Mouse (Mus musculus): ENCODE results near the gene Lgr5.

Lgr5 gene

GRCm38 (mm10) chr10:115570577-115570976, 17.0 kb downstream of the Lgr5 start:
- DNase-seq = no peak

DNA sequence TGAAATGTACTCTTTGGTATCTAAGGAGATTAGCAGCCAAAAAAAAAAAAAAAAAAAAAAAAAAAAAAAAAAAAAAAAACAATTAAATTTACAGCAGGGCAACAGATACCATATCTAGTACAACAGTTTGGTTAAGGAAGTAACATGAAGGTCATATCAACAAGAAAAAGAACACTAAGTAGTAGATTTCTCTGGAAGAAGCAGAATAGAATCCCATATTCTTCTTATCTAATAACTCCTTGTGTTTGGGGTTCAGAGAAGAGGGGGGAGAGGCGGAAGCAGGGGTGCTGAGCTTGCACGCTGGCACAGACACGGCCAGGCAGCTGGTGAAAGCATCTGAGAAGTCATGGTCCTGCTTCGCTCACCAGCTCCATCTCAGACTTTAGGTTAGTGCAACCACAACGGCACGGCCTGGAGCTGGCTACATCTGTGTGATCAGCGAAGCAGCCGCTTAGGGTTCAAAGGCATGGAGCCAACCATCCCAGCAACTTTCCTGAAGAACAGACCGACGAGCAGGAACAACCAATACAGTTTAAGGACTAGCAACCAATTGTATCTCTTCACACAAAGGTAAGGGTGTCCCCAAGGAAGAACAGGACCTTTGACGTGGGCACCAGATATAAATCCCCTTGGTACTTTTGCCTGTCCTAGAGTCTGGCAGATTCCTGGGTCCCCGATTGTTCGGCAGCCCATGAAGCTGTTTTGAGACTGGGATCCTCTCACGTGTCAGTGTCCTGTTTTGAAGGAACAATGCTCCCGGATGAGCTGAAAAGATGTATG, 17.7 kb downstream of the Lgr5 start, which contains the start of gene A930009A15Rik:
Gene A930009A15Rik (plus strand): TSS at position 275 of the 780 bp plus-strand sequence.
- no peak for DNase-seq

GRCm38 (mm10) chr10:115563961-115564360, 23.6 kb downstream of the Lgr5 start:
- no peak for DNase-seq

DNA sequence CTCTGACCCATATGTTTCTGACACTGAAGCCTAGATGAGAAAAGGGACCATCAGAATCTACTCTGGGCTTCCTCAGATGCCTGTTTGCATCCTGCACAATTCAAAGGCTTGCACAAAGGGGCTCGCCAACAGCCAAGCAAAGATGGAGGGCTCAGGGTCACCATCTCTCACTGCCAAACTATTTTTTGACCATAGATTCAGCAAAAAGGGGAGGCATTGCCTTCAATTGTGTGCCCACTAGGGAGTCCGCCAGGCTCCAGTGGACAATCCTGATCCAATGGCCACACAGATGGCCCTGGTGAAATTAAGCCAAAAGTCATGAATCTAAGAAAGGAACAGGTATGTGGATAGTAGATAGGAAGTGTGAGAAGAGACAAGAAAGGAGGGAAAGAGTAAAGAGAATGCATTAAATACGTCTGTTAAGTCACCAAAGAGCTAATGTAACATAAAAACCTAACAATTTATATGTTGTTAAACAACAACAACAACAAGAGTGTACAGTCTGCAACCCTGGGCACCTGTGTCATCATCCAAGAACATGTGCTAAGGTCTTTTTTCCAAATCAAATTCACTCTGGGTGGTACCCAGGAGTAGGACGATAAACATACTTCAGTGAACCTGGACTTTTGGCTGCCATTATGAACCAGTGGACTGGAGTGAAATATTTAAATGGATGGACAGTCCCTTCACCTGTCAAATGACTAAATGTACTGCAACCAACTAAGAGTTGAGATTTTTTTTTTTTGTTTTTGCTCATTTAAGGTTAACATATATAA, 24.5 kb downstream of the Lgr5 start:
- DNase-seq = no peak

- DNase-seq = no peak
Observed at GRCm38 (mm10) chr10:115561136-115561880, 26.3 kb downstream of the Lgr5 start.

DNA sequence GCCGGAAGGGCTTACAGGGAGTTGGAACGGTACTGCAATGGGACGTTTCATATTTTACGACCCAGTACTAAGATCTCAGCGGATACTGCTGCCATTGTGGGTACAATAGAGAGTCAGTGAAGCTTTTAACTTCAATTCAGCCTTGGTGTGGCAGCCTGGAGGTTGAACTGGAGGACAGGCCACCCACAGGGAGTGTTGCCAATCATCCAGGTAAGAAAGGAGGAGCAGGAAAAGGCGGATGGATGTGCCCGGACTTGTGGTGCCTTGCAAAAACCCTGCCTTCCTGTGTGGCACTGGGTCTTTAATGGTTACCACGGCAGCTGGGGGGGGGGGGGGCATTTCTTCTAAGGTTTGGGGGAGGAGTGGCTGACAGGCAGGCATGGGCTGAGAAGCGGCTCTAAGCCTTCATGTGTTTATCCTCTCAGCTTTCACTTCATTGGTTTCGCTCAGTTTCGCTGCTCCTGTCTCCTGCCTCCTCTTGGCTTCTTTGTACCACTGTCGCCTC, 30.8 kb downstream of the Lgr5 start:
- no peak for DNase-seq

- DNase-seq = no peak
Observed at GRCm38 (mm10) chr10:115555191-115555765, 32.3 kb downstream of the Lgr5 start.

DNA sequence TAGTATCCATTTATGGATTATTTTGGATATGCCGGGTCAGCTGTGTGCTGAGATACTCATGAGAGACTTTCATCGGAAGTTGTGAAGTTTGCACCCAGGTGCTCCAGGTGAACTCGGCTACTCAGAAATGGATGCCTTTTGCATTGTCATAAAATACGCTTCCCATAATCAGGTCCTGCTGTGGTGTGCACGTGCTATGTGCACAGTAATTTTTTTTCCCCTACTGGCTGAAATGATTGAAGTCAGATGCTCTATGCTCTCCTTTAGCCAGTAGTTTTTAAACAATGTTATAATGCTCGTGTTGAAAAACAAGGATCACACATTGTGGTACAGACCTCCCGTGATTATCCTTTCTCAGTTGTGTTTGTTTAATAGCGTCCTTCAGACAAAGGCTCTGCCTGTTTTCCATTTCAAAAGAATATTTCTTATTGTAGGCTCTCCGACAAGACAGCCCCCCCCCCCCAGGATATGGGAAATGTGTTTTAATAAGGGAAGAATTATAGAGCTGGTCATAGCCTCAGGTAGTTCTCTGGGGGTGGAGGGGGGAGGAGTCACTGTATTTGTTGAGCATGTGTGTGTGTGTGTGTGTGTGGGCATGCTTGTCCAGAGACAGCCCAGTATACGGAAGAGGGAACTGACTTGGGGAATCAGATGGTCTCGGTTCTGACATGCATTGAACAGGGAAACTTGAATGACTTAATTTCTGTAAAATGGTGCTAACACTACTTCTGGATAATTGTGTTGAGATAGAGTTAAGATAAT, 34.0 kb downstream of the Lgr5 start:
- DNase-seq = no peak

GRCm38 (mm10) chr10:115551069-115551468, 36.5 kb downstream of the Lgr5 start:
- DNase-seq = no peak

DNA sequence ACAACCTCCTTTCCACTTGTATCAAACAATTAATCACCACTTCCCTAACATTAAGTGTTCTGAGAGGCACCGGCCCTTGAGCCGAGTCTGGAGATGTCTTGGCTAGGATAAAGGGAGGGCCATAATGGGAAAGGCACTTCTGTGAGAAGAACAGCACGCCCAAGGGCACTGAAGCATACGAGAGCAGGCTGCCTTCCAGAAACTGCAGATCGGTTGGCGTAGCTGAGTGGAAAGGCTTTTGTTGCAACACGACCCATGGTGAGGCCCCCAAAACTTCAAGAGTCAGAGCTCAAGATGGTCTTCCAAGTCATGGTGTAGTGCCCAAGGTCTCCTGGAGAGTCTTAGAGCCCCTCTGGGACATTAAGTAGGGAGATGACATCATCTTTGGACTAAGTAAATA, 37.3 kb downstream of the Lgr5 start:
- no peak for DNase-seq

GRCm38 (mm10) chr10:115542917-115543316, 44.7 kb downstream of the Lgr5 start:
- no peak for DNase-seq

DNA sequence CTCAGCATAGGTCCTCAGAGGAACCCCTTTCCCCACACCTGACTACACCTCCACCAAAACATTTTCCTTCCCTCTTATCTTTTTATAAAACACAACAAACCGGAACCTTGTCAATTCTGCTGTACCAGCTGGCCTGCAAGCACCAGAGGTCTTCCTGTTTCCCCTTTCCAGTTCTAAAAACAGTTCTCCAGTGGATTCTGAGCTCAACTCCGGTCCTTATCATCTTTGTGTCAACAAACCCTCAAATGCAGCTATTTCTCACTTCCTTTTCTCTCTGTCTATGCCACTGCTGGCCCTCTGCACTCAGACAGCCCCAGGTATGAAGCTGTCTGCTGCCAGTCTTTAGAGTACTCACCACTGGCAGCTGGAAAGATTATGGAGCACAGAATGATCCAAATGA, 56.8 kb downstream of the Lgr5 start:
- DNase-seq = no peak

DNA sequence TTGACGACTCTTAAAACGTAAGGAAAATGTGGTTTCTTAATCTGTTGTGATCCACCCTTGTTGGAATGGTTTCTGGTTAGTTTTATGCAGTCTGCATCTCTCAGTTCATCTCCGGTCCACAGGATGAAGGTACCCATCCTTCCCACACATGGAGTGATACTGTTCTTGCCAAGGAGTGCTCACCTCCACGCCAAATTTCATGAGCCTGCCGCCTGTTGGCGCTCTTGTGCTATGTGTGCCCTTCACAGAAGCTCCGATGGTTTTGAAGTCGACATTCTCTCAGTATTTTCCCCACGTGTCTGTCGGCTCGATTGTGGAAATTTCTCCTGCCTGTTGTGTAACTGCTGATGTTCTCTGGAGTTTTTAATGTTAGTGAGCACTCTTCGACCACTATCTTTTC, 57.8 kb downstream of the Lgr5 start:
- no peak for DNase-seq

- no peak for DNase-seq
Observed at GRCm38 (mm10) chr10:115528892-115529291, 58.7 kb downstream of the Lgr5 start.

GRCm38 (mm10) chr10:115521081-115521451, 66.5 kb downstream of the Lgr5 start:
- no peak for DNase-seq

DNA sequence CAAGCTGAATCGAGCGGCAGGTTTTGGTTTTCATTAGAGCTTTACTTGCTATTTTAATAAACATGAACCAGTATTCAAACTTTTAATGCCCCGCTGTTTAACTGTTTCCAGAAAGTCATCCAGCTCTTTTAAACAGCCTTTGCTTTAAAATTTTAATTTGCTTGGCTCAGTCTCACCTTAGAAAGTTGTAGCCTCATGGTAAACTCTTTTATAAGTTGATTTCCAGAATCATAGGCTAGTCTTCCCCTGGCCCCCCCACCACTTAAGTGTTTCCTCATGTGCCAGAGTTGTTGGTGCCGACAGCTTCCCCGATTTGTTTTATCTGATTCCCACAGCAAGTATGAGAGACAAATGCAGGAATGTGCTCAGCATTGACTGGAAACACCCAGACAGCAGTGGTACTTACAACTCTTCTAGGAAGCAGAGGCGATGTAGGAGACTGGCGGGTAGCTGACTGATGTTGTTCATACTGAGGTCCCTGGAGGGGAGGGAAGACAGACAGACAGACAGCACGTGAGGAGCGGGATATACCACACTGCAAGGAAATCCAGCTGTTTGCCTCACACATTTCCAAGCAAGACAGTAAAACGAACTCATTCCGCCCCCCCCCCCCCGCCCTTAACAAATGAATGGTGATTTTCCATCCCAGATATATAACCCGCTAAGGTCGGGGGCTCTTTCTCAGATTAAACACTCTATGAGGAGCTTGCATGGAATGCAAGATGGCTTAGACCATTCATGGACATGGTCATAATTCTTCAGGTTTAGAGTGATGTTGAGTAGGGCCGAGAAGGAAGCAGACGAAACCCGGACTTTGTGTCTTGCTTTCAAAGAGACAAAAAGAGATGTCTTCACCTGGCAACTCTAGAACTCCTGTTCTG, 67.1 kb downstream of the Lgr5 start:
- no peak for DNase-seq

DNA sequence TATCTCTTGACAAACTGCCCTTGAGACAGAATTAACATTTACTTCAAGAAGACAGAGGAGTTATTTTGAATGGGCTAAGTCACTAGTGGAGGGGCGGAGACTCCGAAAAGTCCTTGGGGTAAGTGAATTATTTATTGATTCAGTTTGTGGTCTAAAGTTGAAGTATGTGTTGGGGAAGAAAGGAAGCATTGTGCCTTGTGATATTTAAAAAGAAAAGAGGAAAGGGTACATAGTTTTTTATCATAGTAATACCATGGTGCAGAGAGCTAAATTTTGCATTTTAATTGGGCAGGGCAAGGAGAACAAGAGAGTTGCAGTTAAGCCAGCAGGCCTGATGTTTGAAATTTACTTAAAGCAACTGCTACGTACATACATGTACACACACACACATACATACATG, 68.7 kb downstream of the Lgr5 start:
- DNase-seq = no peak

GRCm38 (mm10) chr10:115515503-115515902, 72.1 kb downstream of the Lgr5 start:
- DNase-seq = no peak

DNA sequence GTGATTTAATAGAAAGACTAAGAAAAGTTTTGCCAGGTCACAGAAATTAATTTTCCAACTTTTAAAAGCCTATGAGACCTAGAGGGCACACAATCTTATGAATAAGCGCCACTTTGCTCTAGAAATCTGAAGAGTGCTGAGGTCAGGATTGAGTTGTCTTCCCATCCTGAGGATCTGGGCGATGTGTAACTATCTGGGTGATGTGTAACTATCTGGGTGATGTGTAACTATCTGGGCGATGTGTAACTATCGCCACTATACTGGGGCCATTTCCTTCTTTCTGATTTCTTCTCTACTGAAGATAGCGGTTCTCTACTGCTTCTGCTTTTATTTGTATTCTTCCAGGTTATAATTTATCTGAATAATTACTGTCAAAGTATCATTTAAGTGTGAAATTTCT, 76.6 kb downstream of the Lgr5 start:
- no peak for DNase-seq

DNA sequence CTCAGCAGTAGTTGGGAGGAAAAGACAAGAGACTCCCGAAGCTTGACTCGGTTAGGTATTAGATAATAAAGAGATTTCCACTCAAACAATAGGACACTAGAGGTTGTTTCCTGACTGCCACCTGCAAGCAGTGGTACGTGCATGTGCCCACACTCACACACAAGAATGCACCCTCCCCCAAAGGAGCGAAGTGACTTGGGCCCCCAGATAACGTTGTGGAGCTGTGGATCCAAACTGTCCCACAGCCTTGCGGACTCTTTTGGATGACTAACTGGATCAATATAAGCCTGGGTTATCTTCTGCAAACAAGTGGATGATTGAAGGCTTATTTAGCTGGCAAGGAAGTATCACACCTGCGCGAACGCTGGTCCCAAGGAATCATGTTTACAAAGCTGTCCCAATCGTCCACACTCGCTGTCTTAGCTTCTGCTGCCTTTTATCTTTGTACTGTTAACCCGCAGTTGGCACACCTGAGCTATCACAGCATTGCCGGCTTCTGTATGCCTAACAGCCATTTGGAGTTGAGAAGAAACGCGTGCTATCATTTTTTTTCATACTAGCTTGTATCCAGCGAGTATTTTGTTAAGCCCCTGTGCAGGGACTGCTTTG, 81.8 kb downstream of the Lgr5 start:
- DNase-seq = no peak

DNA sequence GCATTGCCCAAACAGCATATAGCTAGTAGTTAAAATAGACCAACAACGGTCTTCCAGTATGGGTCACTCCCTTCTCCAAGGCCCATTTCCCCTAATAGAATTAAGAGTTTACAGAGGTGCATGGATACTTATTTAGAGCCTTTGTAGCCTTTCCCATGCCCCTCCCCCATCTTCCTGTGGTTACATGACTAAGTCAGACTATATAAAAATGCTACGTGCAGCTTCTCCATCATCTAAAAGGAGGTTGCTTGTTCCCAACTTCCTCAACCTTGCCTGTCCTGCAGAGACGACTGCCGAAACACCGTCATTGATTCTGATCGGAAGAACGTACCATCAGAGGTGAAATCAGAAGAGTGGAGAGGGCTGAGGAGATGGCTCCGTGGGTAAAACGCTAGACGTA, 82.4 kb downstream of the Lgr5 start:
- no peak for DNase-seq
